In the genomic region with DNA sequence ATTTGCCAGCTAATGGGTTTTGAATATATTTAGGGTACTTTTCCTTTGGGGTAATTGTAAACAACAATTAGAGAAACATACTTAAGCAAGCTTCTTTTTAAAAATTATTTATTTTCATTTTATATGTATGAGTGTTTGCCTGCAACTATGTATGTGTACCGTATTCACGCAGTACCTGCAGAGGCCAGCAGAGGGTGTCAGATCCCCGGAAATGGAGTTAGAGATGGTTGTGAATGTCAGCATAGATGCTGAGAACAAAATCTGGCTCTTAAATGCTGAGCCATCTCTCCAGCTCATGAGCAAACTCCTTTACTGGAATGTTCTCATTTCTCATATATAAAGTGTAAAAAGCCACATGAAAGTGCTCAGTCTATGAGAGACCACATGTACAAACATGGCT, we compare ENCODE assay signal across 13 mouse cellular contexts. TPM values are rescaled to one million over a fixed set of nuclear protein-coding genes. Genes with fewer than 3 reads are reported as not detected.
DNase-seq lines count a peak whose midpoint lies in the region; ATAC-seq and TF ChIP-seq lines count a peak whose summit lies in the region.
"Had no signal": no experiment of that assay in that cellular context is flagged by ENCODE, and none has a peak within 500 bp of the region (broad histone marks: within the 10 kb centered on the region; RNA-seq: fewer than 3 reads in every experiment).

No protein-coding gene starts in this region.

- DNase-seq in hindbrain, postnatal 0 days (ENCODE audit: low spot score): no peak
- no peak for DNase-seq in hindbrain, embryonic 14.5 days (ENCODE audit: low spot score)
- peak; percentile 8 for DNase-seq in retina, embryonic 14.5 days (ENCODE audit: low spot score)
- DNase-seq in retina, postnatal 1 day: no peak
- peak; percentile 55 for DNase-seq in T-cell, adult 2 months (ENCODE audit: low spot score)
- DNase-seq in thymus, postnatal 25 days: peak; percentile 25
- DNase-seq in ovary, postnatal 14 days (ENCODE audit: low spot score): no peak
- no peak for DNase-seq in cerebellum, adult 11 months
- DNase-seq: right cerebral cortex, adult 18-20 months had no signal

- no peak overlapping the region for H3K9ac ChIP-seq in hindbrain, postnatal 0 days (replicated peaks; ENCODE audit: low read length)
- H3K9ac ChIP-seq in hindbrain, embryonic 14.5 days: no peak overlapping the region
- H3K9ac ChIP-seq: stomach, embryonic 15.5 days had no signal

- ATAC-seq in hindbrain, postnatal 0 days: no peak
- no peak for ATAC-seq in hindbrain, embryonic 14.5 days (ENCODE audit: low FRiP score)

- WGBS in hindbrain, postnatal 0 days: 79% methylated on average over 3 of the region's 3 CpGs
- WGBS in hindbrain, embryonic 14.5 days: 92% methylated on average over 3 of the region's 3 CpGs

- H3K4me2 ChIP-seq in hindbrain, postnatal 0 days (ENCODE audit: low read depth, low read length): no peak overlapping the region
- H3K4me2 ChIP-seq in hindbrain, embryonic 14.5 days (replicated peaks): no peak overlapping the region
- H3K4me2 ChIP-seq: stomach, embryonic 15.5 days had no signal

- no peaks in the 10 kb centered on the region for H3K9me3 ChIP-seq in hindbrain, postnatal 0 days (ENCODE audit: low read length)
- H3K9me3 ChIP-seq in hindbrain, embryonic 14.5 days (ENCODE audit: control insufficient read depth, low read length): no peaks in the 10 kb centered on the region
- H3K9me3 ChIP-seq: stomach, embryonic 15.5 days had no signal

- no peak overlapping the region for H3K27ac ChIP-seq in hindbrain, postnatal 0 days
- no peak overlapping the region for H3K27ac ChIP-seq in hindbrain, embryonic 14.5 days
- H3K27ac ChIP-seq: stomach, embryonic 15.5 days had no signal

- TF ChIP-seq CTCF in hindbrain, postnatal 0 days (IDR thresholded peaks at IDR 0.05; ENCODE audit: low read depth): peak; percentile 38

- H3K27me3 ChIP-seq in hindbrain, postnatal 0 days (ENCODE audit: insufficient read depth, low read length): no peaks in the 10 kb centered on the region
- no peaks in the 10 kb centered on the region for H3K27me3 ChIP-seq in hindbrain, embryonic 14.5 days (ENCODE audit: control insufficient read depth, insufficient read depth, low read length)
- H3K27me3 ChIP-seq: stomach, embryonic 15.5 days had no signal

- no peak overlapping the region for H3K4me3 ChIP-seq in hindbrain, postnatal 0 days (ENCODE audit: low read length)
- H3K4me3 ChIP-seq in hindbrain, embryonic 14.5 days (replicated peaks; ENCODE audit: low read length): no peak overlapping the region
- H3K4me3 ChIP-seq: myocyte; stomach, embryonic 15.5 days had no signal

- no peaks in the 10 kb centered on the region for H3K36me3 ChIP-seq in hindbrain, postnatal 0 days (ENCODE audit: insufficient read depth, low read length)
- H3K36me3 ChIP-seq in hindbrain, embryonic 14.5 days (replicated peaks; ENCODE audit: control insufficient read depth, insufficient read depth): no peaks in the 10 kb centered on the region
- H3K36me3 ChIP-seq: stomach, embryonic 15.5 days had no signal

- H3K4me1 ChIP-seq in hindbrain, postnatal 0 days (ENCODE audit: insufficient read depth, low read length): no peaks in the 10 kb centered on the region
- H3K4me1 ChIP-seq in hindbrain, embryonic 14.5 days (replicated peaks; ENCODE audit: control insufficient read depth, insufficient read depth, low read length): no peaks in the 10 kb centered on the region
- H3K4me1 ChIP-seq: stomach, embryonic 15.5 days had no signal

RNA-seq across cellular contexts. Expression of a gene that starts 42.2 kb away (rescaled TPM):
- total RNA-seq in hindbrain, postnatal 0 days (2014; rRNA removed): 106 and 133 TPM in 2 replicates
- 247 and 255 TPM in 2 replicates for polyA plus RNA-seq in hindbrain, postnatal 0 days (2015; fragmentation: Nextera tagmentation; extraction: Ambion mirVana)
- polyA plus RNA-seq in hindbrain, embryonic 14.5 days (2014; fragmentation: Nextera tagmentation; extraction: Ambion mirVana): 188 and 195 TPM in 2 replicates

RNA-seq across cellular contexts. Expression of a gene that starts 46.1 kb away (rescaled TPM):
- 0.29 TPM in 1 of 2 replicates, not detected in the other for total RNA-seq in hindbrain, postnatal 0 days (2014; rRNA removed)
- 0.10 and 0.13 TPM in 2 replicates for polyA plus RNA-seq in hindbrain, postnatal 0 days (2015; fragmentation: Nextera tagmentation; extraction: Ambion mirVana)
- 0.09 and 0.19 TPM in 2 replicates for polyA plus RNA-seq in hindbrain, embryonic 14.5 days (2014; fragmentation: Nextera tagmentation; extraction: Ambion mirVana)
- polyA plus RNA-seq: heart, embryonic 14.5 days; lung, embryonic 16.5 days; stomach, embryonic 15.5 days had no signal

Comparison
In these comparisons a context has a peak if more than half of its experiments do, and no peak if none do; other contexts are left out.
1. DNase-seq: peak in retina, embryonic 14.5 days (single experiment), T-cell, adult 2 months (single experiment) and thymus, postnatal 25 days (single experiment); none in hindbrain, postnatal 0 days (single experiment), hindbrain, embryonic 14.5 days (single experiment), retina, postnatal 1 day (single experiment), ovary, postnatal 14 days (single experiment) and cerebellum, adult 11 months (single experiment).